Mouse (Mus musculus) brain, embryonic 18.5 days (tissue): ENCODE measurements around the gene Arid3a.

Experiments used
- DNase-seq: peaks from one replicate; pipeline ENCODE4 v3.0.0-alpha.2; 2012; ENCODE audit warnings: low read depth, low spot score

The Arid3a gene

DNA sequence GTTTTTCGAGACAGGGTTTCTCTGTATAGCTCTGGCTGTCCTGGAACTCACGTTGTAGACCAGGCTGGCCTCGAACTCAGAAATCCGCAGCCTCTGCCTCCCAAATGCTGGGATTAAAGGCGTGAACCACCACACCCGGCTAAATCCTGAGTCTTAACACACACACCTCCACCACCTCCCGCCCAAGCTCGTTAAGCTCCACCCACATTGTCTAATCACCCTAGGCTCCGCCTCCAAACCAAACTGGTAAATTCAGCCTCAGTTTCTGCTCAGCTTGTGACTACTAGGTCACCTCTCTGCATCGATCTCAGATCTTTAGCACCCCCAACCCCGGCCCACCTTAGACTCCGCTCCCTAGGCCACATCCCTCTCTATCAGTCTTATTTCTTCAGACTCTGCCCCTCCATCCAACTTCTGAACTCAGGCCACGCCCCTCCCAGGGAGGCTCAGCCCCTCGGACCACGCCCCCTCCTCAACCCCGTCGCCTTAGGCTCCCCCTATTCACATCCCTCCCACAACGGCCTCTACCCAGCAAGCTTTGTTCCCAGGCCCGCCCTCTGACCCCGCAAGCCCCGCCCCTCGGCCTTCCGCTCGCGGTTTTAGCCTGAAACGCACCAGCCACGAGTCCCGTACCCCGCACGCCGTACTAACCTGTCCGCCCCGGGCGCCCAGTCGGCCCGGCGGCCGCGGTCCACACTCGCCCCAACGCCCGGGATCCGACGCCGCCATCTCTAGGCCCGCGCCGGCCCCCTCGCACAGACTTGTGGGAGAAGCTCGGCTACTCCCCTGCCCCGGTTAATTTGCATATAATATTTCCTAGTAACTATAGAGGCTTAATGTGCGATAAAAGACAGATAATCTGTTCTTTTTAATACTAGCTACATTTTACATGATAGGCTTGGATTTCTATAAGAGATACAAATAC, 18.4 kb upstream of the Arid3a start, which contains the start of gene Med16:
Gene Med16 (minus strand): TSS at position 757 of the 925 bp plus-strand sequence.
- DNase-seq = peak; percentile 89

GRCm38 (mm10) chr10:79909092-79909922, 17.5 kb upstream of the Arid3a start:
- DNase-seq = no peak

GRCm38 (mm10) chr10:79910556-79910955, 16.3 kb upstream of the Arid3a start, which contains the start of gene Gm26602:
Gm26602 (plus strand) TSS chr10:79910856.
- no peak for DNase-seq

DNA sequence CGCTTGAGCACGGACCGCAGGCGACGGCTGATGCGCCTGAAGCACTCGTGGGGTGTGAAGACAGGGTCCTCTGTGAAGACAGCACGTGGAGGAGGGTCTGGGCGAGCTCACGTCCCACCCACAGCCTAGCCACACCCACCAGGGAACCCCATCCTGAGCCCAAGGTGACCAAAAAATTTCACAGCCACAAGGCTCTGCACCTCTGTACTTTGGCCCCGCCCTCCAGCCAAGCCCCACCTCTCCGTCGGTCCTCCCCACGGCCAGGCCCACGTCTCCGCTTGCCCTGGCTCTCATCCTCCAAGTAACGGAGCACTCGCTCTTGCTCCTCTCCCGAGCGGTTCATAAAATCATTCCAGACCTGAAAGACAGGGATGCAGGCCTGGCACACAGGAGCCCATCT, 14.4 kb upstream of the Arid3a start:
- no peak for DNase-seq

DNA sequence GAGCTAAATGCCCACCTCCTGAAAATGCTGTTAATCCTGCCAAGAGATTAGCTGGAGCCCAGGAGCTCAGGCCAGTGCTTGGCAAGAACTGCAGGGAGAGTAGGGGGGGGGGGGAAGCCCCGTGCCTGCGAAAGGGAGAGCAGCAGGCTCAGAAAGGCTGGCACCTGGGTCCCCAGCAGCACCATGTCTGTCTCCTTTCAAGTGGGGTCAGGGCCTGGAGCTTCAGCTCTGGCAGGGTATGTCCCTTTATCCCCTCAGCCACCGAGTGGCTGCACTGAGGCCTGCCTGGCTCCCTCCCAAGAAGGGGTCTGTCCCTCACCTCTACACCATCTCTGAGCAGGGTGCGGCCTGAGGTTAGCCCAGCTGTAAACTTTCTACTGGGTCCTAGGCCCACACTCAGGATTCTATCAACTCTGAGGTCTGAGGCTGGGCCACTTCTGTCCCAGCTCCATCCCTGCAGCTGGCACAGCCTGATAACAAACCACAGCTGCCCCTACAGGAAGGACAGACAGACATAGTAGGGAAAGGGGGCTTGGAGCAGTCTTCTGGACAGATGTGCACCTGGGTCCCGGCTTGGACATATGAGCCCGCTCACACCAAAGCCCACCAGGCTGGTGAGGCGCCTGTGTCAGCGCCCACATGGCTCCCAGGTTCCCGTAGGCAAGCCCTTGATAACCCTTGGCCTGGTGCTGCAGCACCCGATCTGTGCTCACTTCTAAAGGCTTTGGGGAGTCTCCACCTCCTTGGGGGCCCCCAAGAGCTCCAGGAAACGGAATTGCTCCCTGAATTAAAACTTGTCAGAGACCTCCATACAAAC, 12.5 kb upstream of the Arid3a start:
- DNase-seq = no peak

- no peak for DNase-seq
Observed at GRCm38 (mm10) chr10:79914948-79915596, 11.8 kb upstream of the Arid3a start.

- DNase-seq = no peak
Observed at GRCm38 (mm10) chr10:79916081-79916480, 10.8 kb upstream of the Arid3a start.

GRCm38 (mm10) chr10:79916808-79917531, 9.9 kb upstream of the Arid3a start, which contains the start of gene Kiss1r:
Kiss1r (plus strand) TSS chr10:79916971.
- no peak for DNase-seq

- no peak for DNase-seq
Observed at GRCm38 (mm10) chr10:79917532-79918100, 9.2 kb upstream of the Arid3a start.

- no peak for DNase-seq
Observed at GRCm38 (mm10) chr10:79918231-79919078, 8.4 kb upstream of the Arid3a start.

DNA sequence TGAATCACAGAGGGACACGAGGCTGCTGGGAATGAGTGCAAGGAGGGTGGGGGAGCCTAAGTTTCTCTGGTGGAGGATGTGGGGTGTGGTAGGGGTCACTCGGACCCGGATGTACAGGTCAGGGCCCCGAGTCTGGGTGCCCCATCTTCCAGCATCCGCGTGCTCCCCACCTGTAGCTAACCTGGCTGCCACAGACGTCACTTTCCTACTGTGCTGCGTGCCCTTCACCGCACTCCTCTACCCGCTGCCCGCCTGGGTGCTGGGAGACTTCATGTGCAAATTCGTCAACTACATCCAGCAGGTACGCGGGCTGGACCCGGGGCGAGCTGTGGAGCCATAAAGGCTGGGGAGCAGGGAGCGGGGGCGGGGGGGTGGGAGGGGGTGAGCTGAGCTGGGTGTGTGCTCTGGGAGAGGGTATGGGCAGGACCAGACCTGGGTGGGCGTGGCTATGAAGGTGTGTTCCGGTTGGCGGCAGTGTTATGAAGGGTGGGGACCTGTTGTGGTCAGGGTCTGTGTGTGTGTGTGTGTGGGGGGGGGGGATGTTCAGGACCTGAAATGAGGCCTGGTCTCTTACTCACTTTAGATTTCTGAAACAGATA, 7.5 kb upstream of the Arid3a start:
- DNase-seq = no peak

DNA sequence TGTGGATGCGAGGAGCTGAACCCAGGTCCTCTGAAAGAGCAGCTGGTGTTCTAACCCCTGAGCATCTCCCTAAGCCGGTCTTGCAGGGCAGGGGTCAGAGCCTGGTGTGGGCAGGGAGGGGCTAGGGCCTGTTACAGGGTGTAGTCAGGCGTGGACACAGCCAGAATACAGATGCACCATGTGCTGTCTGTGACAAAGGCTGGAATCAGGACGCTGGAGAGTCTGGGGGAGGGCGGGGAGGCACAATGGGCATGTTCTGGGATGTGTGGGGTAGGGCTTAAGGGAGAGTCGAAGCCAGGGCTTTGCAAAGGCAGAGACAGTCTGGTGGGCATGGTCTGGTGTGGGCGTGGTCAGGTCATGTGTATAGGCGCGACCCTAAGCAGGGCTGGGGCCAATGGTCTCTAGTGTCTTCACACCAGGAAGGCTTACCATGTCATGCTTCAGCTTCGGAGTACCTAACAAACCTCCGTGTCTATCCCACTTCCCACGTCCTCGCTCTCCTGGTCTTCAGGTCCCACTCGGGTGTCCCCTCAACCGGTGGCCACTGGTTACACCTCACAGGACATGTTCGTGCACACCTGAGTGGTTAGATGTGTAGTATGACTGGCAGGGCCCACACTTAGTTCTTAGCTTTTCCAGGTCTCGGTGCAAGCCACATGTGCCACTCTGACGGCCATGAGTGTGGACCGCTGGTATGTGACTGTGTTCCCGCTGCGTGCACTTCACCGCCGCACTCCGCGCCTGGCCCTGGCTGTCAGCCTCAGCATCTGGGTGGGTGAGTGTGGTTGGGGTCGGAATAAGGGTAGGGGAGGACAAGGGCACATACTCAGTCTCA, 6.6 kb upstream of the Arid3a start:
- DNase-seq = no peak

DNA sequence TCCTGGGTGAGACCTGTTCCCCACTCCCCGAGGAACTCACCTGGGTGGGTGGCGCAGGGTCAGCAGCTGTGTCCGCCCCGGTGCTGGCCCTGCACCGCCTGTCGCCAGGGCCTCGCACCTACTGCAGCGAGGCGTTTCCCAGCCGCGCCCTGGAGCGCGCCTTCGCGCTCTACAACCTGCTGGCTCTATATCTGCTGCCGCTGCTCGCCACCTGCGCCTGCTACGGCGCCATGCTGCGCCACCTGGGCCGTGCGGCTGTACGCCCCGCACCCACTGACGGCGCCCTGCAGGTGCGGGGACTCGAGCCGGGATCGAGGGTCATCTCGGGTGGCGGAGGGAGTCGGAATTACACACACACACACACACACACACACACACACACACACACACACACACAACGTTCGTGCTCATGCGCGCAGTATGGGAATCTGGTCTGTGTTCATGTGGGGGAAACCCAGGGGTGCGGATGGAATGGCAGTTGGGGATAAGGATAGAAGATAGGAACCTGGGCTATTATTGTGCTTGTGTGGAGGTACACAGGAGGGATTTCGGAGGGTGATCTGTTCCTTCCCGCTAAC, 5.8 kb upstream of the Arid3a start, which contains the start of gene R3hdm4:
Gene R3hdm4 (minus strand): TSS at position 251 of the 578 bp plus-strand sequence.
- DNase-seq = no peak

DNA sequence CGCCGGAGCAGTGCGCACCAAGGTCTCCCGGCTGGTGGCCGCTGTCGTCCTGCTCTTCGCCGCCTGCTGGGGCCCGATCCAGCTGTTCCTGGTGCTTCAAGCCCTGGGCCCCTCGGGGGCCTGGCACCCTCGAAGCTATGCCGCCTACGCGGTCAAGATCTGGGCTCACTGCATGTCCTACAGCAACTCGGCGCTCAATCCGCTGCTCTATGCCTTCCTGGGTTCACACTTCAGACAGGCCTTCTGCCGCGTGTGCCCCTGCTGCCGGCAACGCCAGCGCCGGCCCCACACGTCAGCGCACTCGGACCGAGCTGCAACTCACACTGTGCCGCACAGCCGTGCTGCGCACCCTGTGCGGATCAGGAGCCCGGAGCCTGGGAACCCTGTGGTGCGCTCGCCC, 5.3 kb upstream of the Arid3a start:
- DNase-seq = no peak

DNA sequence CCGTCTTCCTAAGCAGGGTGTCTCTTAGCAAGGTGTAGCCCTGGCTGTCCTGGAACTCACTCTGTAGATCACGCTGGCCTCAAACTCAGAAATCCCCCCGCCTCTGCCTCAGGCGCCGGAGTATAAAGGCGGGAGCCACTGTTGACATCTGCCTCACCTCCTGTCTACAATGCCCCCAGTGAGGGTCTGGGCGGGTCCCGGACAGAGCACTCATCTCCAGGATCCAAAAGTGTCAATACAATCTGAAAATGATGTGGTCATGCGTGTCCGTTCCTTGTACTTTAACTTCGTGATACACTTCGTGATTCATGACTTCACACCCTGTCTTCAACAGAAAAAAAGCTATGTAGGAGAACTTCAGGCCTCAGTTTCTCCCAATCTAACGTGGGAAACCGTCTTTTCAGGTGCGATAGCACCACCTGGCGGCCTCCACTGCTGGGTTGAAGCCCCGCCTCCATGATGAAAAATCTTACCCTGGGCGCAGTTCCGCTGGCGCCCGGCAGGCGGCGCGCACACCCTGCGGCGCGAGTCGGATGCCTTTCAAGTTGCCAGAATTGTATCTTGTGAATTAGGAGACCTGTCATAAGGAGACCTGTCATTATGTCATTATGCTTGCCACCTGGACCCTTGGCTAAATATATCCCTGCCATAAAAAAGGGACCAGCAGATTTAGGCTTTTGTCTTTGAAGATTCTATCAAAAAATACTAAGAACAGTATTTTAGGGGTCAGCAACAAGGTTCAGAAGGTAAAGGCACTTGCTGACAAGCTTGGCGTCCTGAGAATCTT, 1.7 kb upstream of the Arid3a start:
- no peak for DNase-seq

- DNase-seq = no peak
Observed at GRCm38 (mm10) chr10:79925785-79926490, 905 bp upstream of the Arid3a start.
